Mouse (Mus musculus) 416B (cell line): ENCODE results near the gene Tmem131.

Source experiments
- DNase-seq: peaks from one replicate; pipeline ENCODE4 v3.0.0; 2011; ENCODE audit warnings: low read depth

The Tmem131 gene

GRCm38 (mm10) chr1:36938801-36939286 is 4.6 kb downstream of the Tmem131 start:
- DNase-seq = no peak

GRCm38 (mm10) chr1:36938348-36938747 is 5.1 kb downstream of the Tmem131 start:
- no peak for DNase-seq

GRCm38 (mm10) chr1:36937648-36938047 is 5.8 kb downstream of the Tmem131 start:
- DNase-seq = no peak

- no peak for DNase-seq
These were observed 6.5 kb downstream of the Tmem131 start for GRCm38 (mm10) chr1:36937015-36937414.

- no peak for DNase-seq
These were observed 6.9 kb downstream of the Tmem131 start for GRCm38 (mm10) chr1:36936567-36936966.

- no peak for DNase-seq
These were observed 8.7 kb downstream of the Tmem131 start for GRCm38 (mm10) chr1:36934778-36935177.

GRCm38 (mm10) chr1:36933965-36934585 is 9.4 kb downstream of the Tmem131 start:
- DNase-seq = no peak

- no peak for DNase-seq
These were observed 11.2 kb downstream of the Tmem131 start for GRCm38 (mm10) chr1:36932231-36932630.

GRCm38 (mm10) chr1:36930911-36931310 is 12.6 kb downstream of the Tmem131 start:
- no peak for DNase-seq

- DNase-seq = no peak
These were observed 13.5 kb downstream of the Tmem131 start for GRCm38 (mm10) chr1:36929996-36930395.

GRCm38 (mm10) chr1:36928357-36929330 is 14.8 kb downstream of the Tmem131 start:
- DNase-seq = no peak

GRCm38 (mm10) chr1:36927569-36927968 is 15.9 kb downstream of the Tmem131 start:
- peak; percentile 69 for DNase-seq

GRCm38 (mm10) chr1:36926738-36927137 is 16.7 kb downstream of the Tmem131 start:
- no peak for DNase-seq

- no peak for DNase-seq
These were observed 17.2 kb downstream of the Tmem131 start for GRCm38 (mm10) chr1:36926246-36926645.

GRCm38 (mm10) chr1:36925781-36926180 is 17.7 kb downstream of the Tmem131 start:
- no peak for DNase-seq

- DNase-seq = no peak
These were observed 18.6 kb downstream of the Tmem131 start for GRCm38 (mm10) chr1:36924853-36925252.

- DNase-seq = no peak
These were observed 19.6 kb downstream of the Tmem131 start for GRCm38 (mm10) chr1:36923911-36924310.

GRCm38 (mm10) chr1:36922623-36923421 is 20.6 kb downstream of the Tmem131 start:
- peak; percentile 70 for DNase-seq

- DNase-seq = no peak
These were observed 21.7 kb downstream of the Tmem131 start for GRCm38 (mm10) chr1:36921614-36922393.

GRCm38 (mm10) chr1:36920726-36921125 is 22.7 kb downstream of the Tmem131 start:
- no peak for DNase-seq

GRCm38 (mm10) chr1:36920154-36920716 is 23.2 kb downstream of the Tmem131 start:
- peak; percentile 90 for DNase-seq
